In the genomic region with DNA sequence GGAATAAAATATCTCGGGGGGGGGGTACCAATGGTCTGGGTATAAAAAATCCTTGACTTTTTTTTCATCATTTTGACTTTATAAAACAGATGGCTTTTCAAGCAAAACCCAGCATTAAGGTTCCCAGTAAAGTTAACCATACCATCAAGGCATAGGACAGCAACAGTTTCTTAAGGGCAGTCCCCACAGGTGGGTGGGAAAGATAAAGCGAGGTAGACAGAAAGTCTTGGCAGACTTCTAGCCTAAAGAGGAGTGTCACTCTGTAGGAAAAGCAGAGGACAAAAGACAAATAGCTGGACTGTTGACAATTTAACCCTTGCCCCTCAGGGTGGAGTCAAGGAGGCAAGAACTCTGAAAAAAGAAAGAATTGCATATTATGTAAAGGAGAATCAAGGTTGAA, we compare ENCODE assay signal across 16 mouse cellular contexts. TPM values are rescaled to one million over a fixed set of nuclear protein-coding genes. Genes with fewer than 3 reads are reported as not detected.
DNase-seq lines count a peak whose midpoint lies in the region; ATAC-seq lines count a peak whose summit lies in the region.
"Had no signal": no experiment of that assay in that cellular context is flagged by ENCODE, and none has a peak within 500 bp of the region (broad histone marks: within the 10 kb centered on the region; RNA-seq: fewer than 3 reads in every experiment).

No protein-coding gene starts in this region.

- DNase-seq in heart, postnatal 14 days = no peak
- no peak for DNase-seq in neural tube, embryonic 10.5 days (ENCODE audit: extremely low spot score, low spot score)
- peak; percentile 43 to 72 for DNase-seq in spleen, postnatal 36 days (ENCODE audit: low spot score in 2 of 2)
- DNase-seq in cerebellum, postnatal 4 days (ENCODE audit: low spot score in 2 of 2) = no peak
- no peak for DNase-seq in gastrocnemius, postnatal 36 days
- DNase-seq: adrenal gland, postnatal 36 days; B cell, adult 2 months; gastrocnemius, postnatal 14 days; heart, postnatal 36 days; thymus, postnatal 36 days had no signal

- no peak overlapping the region; the same call in 1 of the 2 replicates for H3K4me3 ChIP-seq in heart, embryonic 11.5 days (ENCODE audit: low read depth, low read length)
- H3K4me3 ChIP-seq in neural tube, embryonic 12.5 days = no peak overlapping the region
- no peak overlapping the region for H3K4me3 ChIP-seq in limb, embryonic 13.5 days

- no peaks in the 10 kb centered on the region for H3K9me3 ChIP-seq in heart, embryonic 11.5 days (replicated peaks; ENCODE audit: control insufficient read depth, low read length)
- no peaks in the 10 kb centered on the region for H3K9me3 ChIP-seq in neural tube, embryonic 12.5 days
- no peaks in the 10 kb centered on the region for H3K9me3 ChIP-seq in limb, embryonic 13.5 days

- H3K4me2 ChIP-seq in heart, embryonic 11.5 days = peak overlapping the region; percentile 87
- H3K4me2 ChIP-seq in neural tube, embryonic 12.5 days (replicated peaks) = peak overlapping the region; percentile 97; the same call in 1 of the 2 replicates
- H3K4me2 ChIP-seq in limb, embryonic 13.5 days (replicated peaks) = peak overlapping the region; percentile 93; the same call in 1 of the 2 replicates

- H3K4me1 ChIP-seq in heart, embryonic 11.5 days (ENCODE audit: control insufficient read depth, insufficient read depth, low read length) = peaks cover 9% of the 10 kb centered on the region; the same call in 1 of the 2 replicates
- H3K4me1 ChIP-seq in neural tube, embryonic 12.5 days = peaks cover 7% of the 10 kb centered on the region
- H3K4me1 ChIP-seq in limb, embryonic 13.5 days = peaks cover 22% of the 10 kb centered on the region

- no peak for ATAC-seq in heart, embryonic 11.5 days (replicated peaks; ENCODE audit: insufficient number of reproducible peaks, low FRiP score, low TSS enrichment)
- no peak for ATAC-seq in neural tube, embryonic 12.5 days (ENCODE audit: low FRiP score, low read depth)
- ATAC-seq in limb, embryonic 13.5 days (ENCODE audit: low FRiP score, low read depth) = no peak
- ATAC-seq: Patski had no signal

- H3K27ac ChIP-seq in heart, embryonic 11.5 days (ENCODE audit: low read depth, low read length) = peak overlapping the region; percentile 47; the same call in 1 of the 2 replicates
- no peak overlapping the region for H3K27ac ChIP-seq in neural tube, embryonic 12.5 days
- H3K27ac ChIP-seq in limb, embryonic 13.5 days = no peak overlapping the region
- H3K27ac ChIP-seq: macrophage had no signal

- H3K9ac ChIP-seq in heart, embryonic 11.5 days (ENCODE audit: low read depth, low read length) = no peak overlapping the region
- H3K9ac ChIP-seq in neural tube, embryonic 12.5 days = no peak overlapping the region
- H3K9ac ChIP-seq in limb, embryonic 13.5 days = no peak overlapping the region

- no peaks in the 10 kb centered on the region for H3K27me3 ChIP-seq in heart, embryonic 11.5 days (ENCODE audit: control insufficient read depth, insufficient read depth, low read length)
- H3K27me3 ChIP-seq in neural tube, embryonic 12.5 days (replicated peaks) = no peaks in the 10 kb centered on the region
- no peaks in the 10 kb centered on the region for H3K27me3 ChIP-seq in limb, embryonic 13.5 days
- H3K27me3 ChIP-seq: Patski had no signal

- 74% methylated on average over 2 of the region's 2 CpGs for WGBS in heart, embryonic 11.5 days (ENCODE audit: insufficient replicate concordance)
- 93% methylated on average over 2 of the region's 2 CpGs for WGBS in neural tube, embryonic 12.5 days
- 85% methylated on average over 2 of the region's 2 CpGs for WGBS in limb, embryonic 13.5 days

- no peaks in the 10 kb centered on the region for H3K36me3 ChIP-seq in heart, embryonic 11.5 days (ENCODE audit: control insufficient read depth, insufficient read depth, low read length)
- 0 out of 2 replicates have a peak, but pooled peaks cover 1% of the 10 kb centered on the region for H3K36me3 ChIP-seq in neural tube, embryonic 12.5 days
- H3K36me3 ChIP-seq in limb, embryonic 13.5 days = peaks cover 7% of the 10 kb centered on the region; the same call in 1 of the 2 replicates

- intact Hi-C loops in heart, postnatal 14 days (cut with DNase I) = no loop called here
- intact Hi-C loops in gastrocnemius, postnatal 36 days (cut with DNase I) = no loop called here

RNA-seq across cellular contexts. Expression of a gene that starts 1.5 kb away (rescaled TPM):
- polyA plus RNA-seq in heart, embryonic 11.5 days (2014; fragmentation: Nextera tagmentation; extraction: Ambion mirVana) = 135 and 149 TPM in 2 replicates
- 10 to 100 TPM; 30.8 to 38.0 TPM for total RNA-seq in heart, postnatal 14 days (2021)
- 131 and 134 TPM in 2 replicates for polyA plus RNA-seq in neural tube, embryonic 12.5 days (2016; fragmentation: Nextera tagmentation; extraction: Ambion mirVana)
- polyA plus RNA-seq in limb, embryonic 13.5 days (2015; fragmentation: Nextera tagmentation; extraction: Ambion mirVana) = 172 and 187 TPM in 2 replicates
- 10 to 100 TPM; 31.5 TPM for total RNA-seq in gastrocnemius, postnatal 36 days (2021)

RNA-seq across cellular contexts. Expression of a gene that starts 1.6 kb away (rescaled TPM):
- 11.7 and 13.0 TPM in 2 replicates for polyA plus RNA-seq in heart, embryonic 11.5 days (2014; fragmentation: Nextera tagmentation; extraction: Ambion mirVana)
- total RNA-seq in heart, postnatal 14 days (2021) = 1 to 10 TPM; 2.4 TPM
- polyA plus RNA-seq in neural tube, embryonic 12.5 days (2016; fragmentation: Nextera tagmentation; extraction: Ambion mirVana) = 31.7 and 32.0 TPM in 2 replicates
- 14.5 TPM in 2 replicates for polyA plus RNA-seq in limb, embryonic 13.5 days (2015; fragmentation: Nextera tagmentation; extraction: Ambion mirVana)
- 1 to 10 TPM in 1 of 2 experiments, under 1 TPM in 1; 0.97 to 1.2 TPM for total RNA-seq in gastrocnemius, postnatal 36 days (2021)

RNA-seq across cellular contexts. Expression of a gene that starts 25.8 kb away (rescaled TPM):
- 0.26 TPM in 1 of 2 replicates, not detected in the other for polyA plus RNA-seq in heart, embryonic 11.5 days (2014; fragmentation: Nextera tagmentation; extraction: Ambion mirVana)
- total RNA-seq in heart, postnatal 14 days (2021) = under 1 TPM; 0.80 to 0.96 TPM
- 0.14 and 0.51 TPM in 2 replicates for polyA plus RNA-seq in neural tube, embryonic 12.5 days (2016; fragmentation: Nextera tagmentation; extraction: Ambion mirVana)
- 1.6 and 3.6 TPM in 2 replicates for polyA plus RNA-seq in limb, embryonic 13.5 days (2015; fragmentation: Nextera tagmentation; extraction: Ambion mirVana)
- total RNA-seq in gastrocnemius, postnatal 36 days (2021) = under 1 TPM; 0.33 to 0.67 TPM
- polyA plus RNA-seq: large intestine, adult 2 months; macrophage; Patski had no signal

Comparison
In these comparisons a context has a peak if more than half of its experiments do, and no peak if none do; other contexts are left out.
1. DNase-seq: peak in spleen, postnatal 36 days (2 of 2); none in heart, postnatal 14 days (0 of 2), neural tube, embryonic 10.5 days (single experiment), cerebellum, postnatal 4 days (0 of 2) and gastrocnemius, postnatal 36 days (0 of 2).
2. Peak in every context shown above with its lines, with median percentiles within 50 percentile points of each other: H3K4me2 ChIP-seq.